Mouse (Mus musculus): ENCODE data around the gene Ptger2. TPM values are rescaled to one million over a fixed set of nuclear protein-coding genes. Genes with fewer than 3 reads are reported as not detected.
"Not testable (repeated sequence)": the region's sequence is repeated elsewhere in the genome, so short reads cannot be mapped to it uniquely, and the experiment has no call there.

The Ptger2 gene
- not detected in 2 replicates for polyA plus RNA-seq (2016; fragmentation: Nextera tagmentation; extraction: Ambion mirVana)

GRCm38 (mm10) chr14:44987674-44988355 lies at the start of gene Ptger2:
Gene Ptger2 (plus strand): TSS chr14:44988195.
- DNase-seq (ENCODE audit: extremely low spot score, low spot score); H3K36me3 ChIP-seq (replicated peaks); H3K9me3 ChIP-seq; H3K27ac ChIP-seq: not testable (repeated sequence)
- peak within 1 kb of the TSS; percentile 55 for H3K4me3 ChIP-seq
- peaks cover 27% of the 10 kb centered on the region for H3K4me1 ChIP-seq
- WGBS = 62% methylated on average over 6 of the region's 6 CpGs
- peaks cover 51% of the 10 kb centered on the region for H3K27me3 ChIP-seq (ENCODE audit: poor library complexity, severe bottlenecking)

GRCm38 (mm10) chr14:44960746-44961145 lies 27.2 kb upstream of the Ptger2 start:
- Histone ChIP-seq H3K4me3 (no peak overlapping the region), H3K27me3 (ENCODE audit: poor library complexity, severe bottlenecking) (no peaks in the 10 kb centered on the region), H3K9me3 (no peaks in the 10 kb centered on the region), H3K36me3 (replicated peaks) (no peaks in the 10 kb centered on the region), H3K27ac (no peak overlapping the region), H3K4me1 (no peaks in the 10 kb centered on the region)
- 85% methylated on average over 1 of the region's 1 CpGs for WGBS
- DNase-seq (ENCODE audit: extremely low spot score, low spot score) = no peak

GRCm38 (mm10) chr14:44977278-44977677 lies 10.7 kb upstream of the Ptger2 start:
- H3K4me3 ChIP-seq; H3K27me3 ChIP-seq (ENCODE audit: poor library complexity, severe bottlenecking); H3K9me3 ChIP-seq; H3K27ac ChIP-seq; H3K4me1 ChIP-seq; H3K36me3 ChIP-seq (replicated peaks): not testable (repeated sequence)
- 5% methylated on average over 4 of the region's 4 CpGs for WGBS
- DNase-seq (ENCODE audit: extremely low spot score, low spot score) = peak; percentile 48

GRCm38 (mm10) chr14:44979887-44980286 lies 8.1 kb upstream of the Ptger2 start:
- 0 out of 2 replicates have a peak, but pooled peaks cover 3% of the 10 kb centered on the region for H3K4me1 ChIP-seq
- no peak overlapping the region for H3K4me3 ChIP-seq
- DNase-seq (ENCODE audit: extremely low spot score, low spot score) = no peak
- H3K27me3 ChIP-seq (ENCODE audit: poor library complexity, severe bottlenecking) = peaks cover 3% of the 10 kb centered on the region; the same call in 1 of the 2 replicates
- no peaks in the 10 kb centered on the region for H3K36me3 ChIP-seq (replicated peaks)
- H3K27ac ChIP-seq = no peak overlapping the region
- no peaks in the 10 kb centered on the region for H3K9me3 ChIP-seq
- WGBS = 46% methylated on average over 3 of the region's 3 CpGs

- Histone ChIP-seq H3K4me3 (no peak overlapping the region), H3K36me3 (replicated peaks) (no peaks in the 10 kb centered on the region), H3K4me1 (0 out of 2 replicates have a peak, but pooled peaks cover 3% of the 10 kb centered on the region), H3K27me3 (ENCODE audit: poor library complexity, severe bottlenecking) (peaks cover 9% of the 10 kb centered on the region; the same call in 1 of the 2 replicates), H3K27ac (no peak overlapping the region), H3K9me3 (no peaks in the 10 kb centered on the region)
- DNase-seq (ENCODE audit: extremely low spot score, low spot score) = no peak
- WGBS = 15% methylated on average over 4 of the region's 4 CpGs
Observed at GRCm38 (mm10) chr14:44981490-44981889, 6.5 kb upstream of the Ptger2 start.

- 28% methylated on average over 9 of the region's 9 CpGs for WGBS
- Histone ChIP-seq H3K27ac (no peak overlapping the region), H3K9me3 (no peaks in the 10 kb centered on the region), H3K36me3 (replicated peaks) (no peaks in the 10 kb centered on the region), H3K27me3 (ENCODE audit: poor library complexity, severe bottlenecking) (peaks cover 26% of the 10 kb centered on the region), H3K4me3 (no peak overlapping the region), H3K4me1 (peaks cover 20% of the 10 kb centered on the region)
- DNase-seq (ENCODE audit: extremely low spot score, low spot score) = no peak
Observed at GRCm38 (mm10) chr14:44984106-44984505, 3.9 kb upstream of the Ptger2 start.

- Histone ChIP-seq H3K27me3 (ENCODE audit: poor library complexity, severe bottlenecking) (peaks cover 47% of the 10 kb centered on the region), H3K27ac (no peak overlapping the region), H3K36me3 (replicated peaks) (no peaks in the 10 kb centered on the region), H3K9me3 (no peaks in the 10 kb centered on the region), H3K4me1 (peaks cover 27% of the 10 kb centered on the region), H3K4me3 (no peak overlapping the region)
- DNase-seq (ENCODE audit: extremely low spot score, low spot score) = no peak
Observed at GRCm38 (mm10) chr14:44986248-44986647, 1.7 kb upstream of the Ptger2 start.

- Histone ChIP-seq H3K4me3 (peak overlapping the region; percentile 55), H3K27me3 (ENCODE audit: poor library complexity, severe bottlenecking) (peaks cover 51% of the 10 kb centered on the region), H3K36me3 (replicated peaks) (no peaks in the 10 kb centered on the region), H3K27ac (no peak overlapping the region), H3K4me1 (peaks cover 27% of the 10 kb centered on the region), H3K9me3 (no peaks in the 10 kb centered on the region)
- peak; percentile 35 for DNase-seq (ENCODE audit: extremely low spot score, low spot score)
- WGBS = 3% methylated on average over 14 of the region's 14 CpGs
Observed at GRCm38 (mm10) chr14:44988456-44989016, 541 bp downstream of the Ptger2 start.

GRCm38 (mm10) chr14:44989017-44989721 lies 1.2 kb downstream of the Ptger2 start:
- peaks cover 26% of the 10 kb centered on the region for H3K4me1 ChIP-seq
- peak overlapping the region; percentile 55 for H3K4me3 ChIP-seq
- H3K9me3 ChIP-seq = no peaks in the 10 kb centered on the region
- 2% methylated on average over 45 of the region's 45 CpGs for WGBS
- H3K27me3 ChIP-seq (ENCODE audit: poor library complexity, severe bottlenecking) = peaks cover 51% of the 10 kb centered on the region
- no peaks in the 10 kb centered on the region for H3K36me3 ChIP-seq (replicated peaks)
- peak; percentile 22 for DNase-seq (ENCODE audit: extremely low spot score, low spot score)
- no peak overlapping the region for H3K27ac ChIP-seq

- Histone ChIP-seq H3K36me3 (replicated peaks) (no peaks in the 10 kb centered on the region), H3K27ac (no peak overlapping the region), H3K9me3 (no peaks in the 10 kb centered on the region), H3K4me1 (peaks cover 23% of the 10 kb centered on the region), H3K4me3 (peak overlapping the region; percentile 55), H3K27me3 (ENCODE audit: poor library complexity, severe bottlenecking) (peaks cover 51% of the 10 kb centered on the region)
- 26% methylated on average over 4 of the region's 4 CpGs for WGBS
- no peak for DNase-seq (ENCODE audit: extremely low spot score, low spot score)
Observed at GRCm38 (mm10) chr14:44989751-44990150, 1.8 kb downstream of the Ptger2 start.

GRCm38 (mm10) chr14:44994337-44994736 lies 6.3 kb downstream of the Ptger2 start:
- H3K36me3 ChIP-seq (replicated peaks) = no peaks in the 10 kb centered on the region
- H3K4me3 ChIP-seq = no peak overlapping the region
- H3K9me3 ChIP-seq = no peaks in the 10 kb centered on the region
- no peak for DNase-seq (ENCODE audit: extremely low spot score, low spot score)
- H3K4me1 ChIP-seq = peaks cover 5% of the 10 kb centered on the region
- no peak overlapping the region for H3K27ac ChIP-seq
- peaks cover 25% of the 10 kb centered on the region for H3K27me3 ChIP-seq (ENCODE audit: poor library complexity, severe bottlenecking)

- Histone ChIP-seq H3K4me3 (no peak overlapping the region), H3K4me1 (no peaks in the 10 kb centered on the region), H3K27me3 (ENCODE audit: poor library complexity, severe bottlenecking) (no peaks in the 10 kb centered on the region), H3K36me3 (replicated peaks) (no peaks in the 10 kb centered on the region), H3K9me3 (no peaks in the 10 kb centered on the region), H3K27ac (no peak overlapping the region)
- DNase-seq (ENCODE audit: extremely low spot score, low spot score) = no peak
- 88% methylated on average over 3 of the region's 3 CpGs for WGBS
Observed at GRCm38 (mm10) chr14:45000086-45000769, 12.2 kb downstream of the Ptger2 start.

Data from forebrain, embryonic 10.5 days (tissue).